Mouse (Mus musculus) thymus, postnatal 25 days (tissue): Measurements from ENCODE around the gene Cenpi.
"Not testable (repeated sequence)": the region's sequence is repeated elsewhere in the genome, so short reads cannot be mapped to it uniquely, and the experiment has no call there.

Experiments
- DNase-seq: peaks from one replicate; pipeline ENCODE4 v3.0.0; 2022

The Cenpi gene

GRCm38 (mm10) chrX:134307534-134308274 is at the start of gene Cenpi:
Gene Cenpi, plus strand, starts transcription at chrX:134308084.
- peak; percentile 90 for DNase-seq

- DNase-seq, result no peak
Measured at GRCm38 (mm10) chrX:134261191-134261590, 46.7 kb upstream of the Cenpi start.

- DNase-seq, result no peak
Measured at GRCm38 (mm10) chrX:134262129-134262528, 45.8 kb upstream of the Cenpi start.

GRCm38 (mm10) chrX:134275715-134276114 is 32.2 kb upstream of the Cenpi start:
- no peak for DNase-seq

GRCm38 (mm10) chrX:134276275-134277160 is 31.4 kb upstream of the Cenpi start, which contains the start of gene Trmt2b:
Gene Trmt2b, minus strand, starts transcription at chrX:134276984.
- DNase-seq, result peak; percentile 72

GRCm38 (mm10) chrX:134280531-134280930 is 27.4 kb upstream of the Cenpi start:
- DNase-seq, result no peak

GRCm38 (mm10) chrX:134285102-134285501 is 22.8 kb upstream of the Cenpi start:
- no peak for DNase-seq

- no peak for DNase-seq
Measured at GRCm38 (mm10) chrX:134285791-134286190, 22.1 kb upstream of the Cenpi start.

GRCm38 (mm10) chrX:134287305-134287704 is 20.6 kb upstream of the Cenpi start:
- no peak for DNase-seq

GRCm38 (mm10) chrX:134296301-134296700 is 11.6 kb upstream of the Cenpi start:
- no peak for DNase-seq

- no peak for DNase-seq
Measured at GRCm38 (mm10) chrX:134296737-134297136, 11.1 kb upstream of the Cenpi start.

- DNase-seq, result no peak
Measured at GRCm38 (mm10) chrX:134297195-134297594, 10.7 kb upstream of the Cenpi start.

GRCm38 (mm10) chrX:134300219-134300618 is 7.7 kb upstream of the Cenpi start:
- DNase-seq, result no peak

- DNase-seq, result no peak
Measured at GRCm38 (mm10) chrX:134303287-134303686, 4.6 kb upstream of the Cenpi start.

- DNase-seq, result no peak
Measured at GRCm38 (mm10) chrX:134308275-134308634, 371 bp downstream of the Cenpi start.

- not testable (repeated sequence) for DNase-seq
Measured at GRCm38 (mm10) chrX:134311193-134311592, 3.3 kb downstream of the Cenpi start.

GRCm38 (mm10) chrX:134319153-134319932 is 11.5 kb downstream of the Cenpi start:
- DNase-seq, result peak; percentile 61

- peak; percentile 29 for DNase-seq
Measured at GRCm38 (mm10) chrX:134333280-134333679, 25.4 kb downstream of the Cenpi start.

GRCm38 (mm10) chrX:134342735-134343134 is 34.9 kb downstream of the Cenpi start:
- no peak for DNase-seq

GRCm38 (mm10) chrX:134350205-134350604 is 42.3 kb downstream of the Cenpi start:
- DNase-seq, result no peak

GRCm38 (mm10) chrX:134353848-134354247 is 46.0 kb downstream of the Cenpi start:
- DNase-seq, result no peak

GRCm38 (mm10) chrX:134359336-134359735 is 51.5 kb downstream of the Cenpi start:
- DNase-seq, result no peak

GRCm38 (mm10) chrX:134362156-134362555 is 54.3 kb downstream of the Cenpi start:
- no peak for DNase-seq
